Mouse (Mus musculus) liver, embryonic 11.5 days (tissue): ENCODE measurements at regions not wholly inside any gene's neighbourhood (a gene's known extent, or its start where the extent isn't known, plus 50 kb on each side); places are given as distances from the start of the nearest gene placed in this dataset.

Source experiments
- ATAC-seq: fragments of 200-750 bp; cut with Nextera tagmentation; replicated peaks from 2 replicates; pipeline ENCODE4 v1.8.0; 2017; ENCODE audit warnings: moderate number of reproducible peaks, mild to moderate bottlenecking, moderate TSS enrichment, moderate library complexity; ENCODE audit not compliant: low FRiP score
- DNase-seq: peaks from one replicate; pipeline ENCODE4 v3.0.0-alpha.2; 2017; ENCODE audit warnings: low spot score
- H3K27ac ChIP-seq: fragments of 300-500 bp; sonication (generic); 2 replicates; pipeline ENCODE4 v1.5.1; 2014; ENCODE audit warnings: mild to moderate bottlenecking, low read depth, low read length, control low read depth
- H3K27me3 ChIP-seq: fragments of 300-500 bp; sonication (generic); replicated peaks from 2 replicates; pipeline ENCODE4 v1.6.1; 2014; ENCODE audit warnings: low read length, mixed read lengths; ENCODE audit not compliant: control insufficient read depth, insufficient read depth
- H3K36me3 ChIP-seq: fragments of 300-500 bp; sonication (generic); 2 replicates; pipeline ENCODE4 v1.6.1; 2014; ENCODE audit warnings: mild to moderate bottlenecking, low read length, moderate library complexity, mixed read lengths; ENCODE audit not compliant: control insufficient read depth, insufficient read depth
- H3K4me1 ChIP-seq: fragments of 300-500 bp; sonication (generic); replicated peaks from 2 replicates; pipeline ENCODE4 v1.6.1; 2014; ENCODE audit warnings: low read length, mixed read lengths; ENCODE audit not compliant: control insufficient read depth, insufficient read depth
- H3K4me2 ChIP-seq: fragments of 300-500 bp; sonication (generic); 2 replicates; pipeline ENCODE4 v1.6.1; 2014; ENCODE audit warnings: mild to moderate bottlenecking, control low read depth, moderate library complexity
- H3K4me3 ChIP-seq: fragments of 300-500 bp; sonication (generic); 2 replicates; pipeline ENCODE4 v1.5.1; 2014; ENCODE audit warnings: low read depth, low read length, control low read depth
- H3K9ac ChIP-seq: fragments of 300-500 bp; sonication (generic); 2 replicates; pipeline ENCODE4 v1.6.1; 2014; ENCODE audit warnings: low read depth, low read length, control low read depth
- H3K9me3 ChIP-seq: fragments of 300-500 bp; sonication (generic); 2 replicates; pipeline ENCODE4 v1.6.1; 2016; ENCODE audit warnings: low read length, inconsistent platforms, mixed read lengths; ENCODE audit not compliant: control insufficient read depth
- WGBS: fragments of 180-500 bp; shearing (Covaris S2); extraction: QIAGEN DNeasy Blood & Tissue Kit; methylation state at CpG from one replicate; pipeline ENCODE4 v1.1.7; 2014; 5-methylcytosine and 5-hydroxymethylcytosine counted together

DNA sequence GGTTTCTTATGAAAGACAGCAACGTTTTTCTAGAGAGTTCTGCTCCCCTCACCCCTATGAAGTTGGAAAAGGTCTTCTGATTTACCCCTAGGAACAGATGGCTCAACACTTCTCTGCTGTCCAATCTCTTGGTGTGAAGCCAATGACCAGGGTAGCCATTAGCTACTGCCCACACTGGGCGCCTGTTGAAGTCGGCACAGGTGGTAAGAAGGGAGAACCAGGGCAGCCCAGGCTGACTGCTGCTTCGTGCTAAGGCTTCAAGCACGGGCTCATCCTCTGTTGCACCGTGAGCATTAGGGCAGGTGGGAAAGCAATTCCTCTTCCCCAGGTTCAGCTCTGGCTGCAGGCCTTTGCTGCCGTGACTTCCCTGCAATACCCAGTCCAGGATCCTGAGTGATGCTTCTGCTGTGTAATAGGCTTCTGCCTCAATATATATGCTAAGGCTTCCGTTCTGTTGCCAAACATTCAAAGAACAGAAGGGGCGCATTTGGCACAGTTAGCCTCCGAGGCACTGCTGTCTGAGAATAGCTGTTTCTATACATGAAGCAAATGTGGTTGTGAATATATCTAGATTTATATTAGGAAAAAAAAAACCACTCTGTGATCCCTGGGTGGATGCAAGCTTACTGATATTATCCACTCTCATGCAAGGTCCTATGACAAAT is 76.4 kb upstream of the Atp5g3 start:
- no peaks in the 10 kb centered on the region for H3K9me3 ChIP-seq
- DNase-seq (no peak), ATAC-seq (no peak)
- WGBS, result 84% methylated on average over 10 of the region's 10 CpGs
- no peaks in the 10 kb centered on the region for H3K4me1 ChIP-seq
- H3K36me3 ChIP-seq, result no peaks in the 10 kb centered on the region
- no peak overlapping the region for H3K4me3 ChIP-seq
- H3K9ac ChIP-seq, result no peak overlapping the region
- H3K27me3 ChIP-seq, result no peaks in the 10 kb centered on the region
- H3K4me2 ChIP-seq, result no peak overlapping the region
- no peak overlapping the region for H3K27ac ChIP-seq

DNA sequence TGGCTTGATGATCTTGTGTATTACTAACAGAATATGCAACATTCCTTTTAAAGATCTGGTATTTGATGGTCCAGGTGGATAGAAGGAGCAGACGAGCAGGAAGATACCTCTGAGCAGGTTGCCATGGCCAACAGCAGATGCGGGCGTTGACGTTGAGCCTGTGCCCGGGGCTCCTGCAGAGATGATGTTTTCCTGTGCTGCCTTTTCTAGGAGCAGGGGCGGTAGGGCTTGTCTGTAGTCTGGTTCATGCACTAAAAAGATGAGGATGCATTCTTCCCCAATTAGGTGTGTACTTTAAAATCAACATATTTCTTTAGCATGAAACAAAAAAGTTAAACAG is 74.8 kb upstream of the Atp5g3 start:
- Histone ChIP-seq H3K36me3 (no peaks in the 10 kb centered on the region), H3K4me1 (no peaks in the 10 kb centered on the region), H3K9ac (no peak overlapping the region), H3K9me3 (no peaks in the 10 kb centered on the region), H3K27ac (no peak overlapping the region), H3K4me3 (no peak overlapping the region), H3K27me3 (no peaks in the 10 kb centered on the region), H3K4me2 (no peak overlapping the region)
- ATAC-seq (no peak), DNase-seq (no peak)
- WGBS, result 71% methylated on average over 6 of the region's 6 CpGs

DNA sequence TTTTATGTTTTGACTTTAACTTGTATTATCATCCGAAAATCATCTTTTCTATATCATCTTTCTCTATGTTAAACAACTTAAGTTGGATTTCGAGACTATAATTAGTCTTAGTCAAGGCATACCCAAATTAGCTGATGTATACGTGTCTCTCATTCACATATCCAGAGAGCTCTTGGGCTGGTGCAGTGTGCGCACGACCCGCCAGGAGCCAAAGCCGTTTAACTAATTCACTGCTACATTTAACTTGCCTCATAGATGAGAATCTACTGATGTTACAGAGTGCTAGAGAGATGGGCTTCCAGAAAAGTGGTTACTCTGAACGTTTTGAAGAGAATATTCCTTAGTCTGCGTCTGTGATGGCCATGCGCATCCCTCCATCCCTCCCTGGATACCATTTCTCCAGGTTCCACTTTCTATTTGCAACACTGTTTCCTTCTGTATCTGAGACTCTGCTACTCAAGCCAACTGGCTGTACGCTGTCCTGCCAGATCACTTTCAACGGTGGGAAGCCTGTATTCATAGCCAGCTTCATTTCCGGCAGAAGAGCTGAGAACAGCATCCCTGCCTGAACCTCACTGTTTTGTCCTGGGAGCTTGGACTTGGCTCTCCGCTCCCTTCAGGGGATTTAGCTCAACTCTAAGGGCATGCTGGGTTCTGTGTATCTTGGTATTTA is 74.2 kb upstream of the Atp5g3 start:
- H3K4me2 ChIP-seq, result no peak overlapping the region
- no peak overlapping the region for H3K27ac ChIP-seq
- no peaks in the 10 kb centered on the region for H3K4me1 ChIP-seq
- no peaks in the 10 kb centered on the region for H3K9me3 ChIP-seq
- DNase-seq (no peak), ATAC-seq (no peak)
- H3K4me3 ChIP-seq, result no peak overlapping the region
- 81% methylated on average over 14 of the region's 14 CpGs for WGBS
- H3K27me3 ChIP-seq, result no peaks in the 10 kb centered on the region
- no peaks in the 10 kb centered on the region for H3K36me3 ChIP-seq
- no peak overlapping the region for H3K9ac ChIP-seq

DNA sequence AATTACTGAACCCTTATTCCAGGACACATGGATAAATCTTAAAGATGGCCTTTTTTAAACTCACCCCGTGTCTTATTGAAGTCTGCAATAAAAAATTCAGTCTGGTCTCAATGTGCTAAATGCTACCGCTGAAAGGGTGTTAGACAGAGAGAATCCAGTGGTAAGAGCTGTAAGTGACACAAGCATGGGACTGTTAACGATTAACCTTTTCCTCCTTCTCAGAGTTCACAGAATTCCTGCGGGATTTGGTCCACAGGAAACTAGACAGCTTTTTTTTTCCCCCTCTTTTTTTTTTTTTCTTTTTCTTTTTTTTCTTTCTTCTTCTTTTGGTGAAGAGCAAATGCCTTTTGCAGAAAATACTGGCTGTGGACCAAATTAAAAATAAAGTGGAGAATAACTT is 72.0 kb upstream of the Atp5g3 start:
- no peak overlapping the region for H3K9ac ChIP-seq
- no peaks in the 10 kb centered on the region for H3K9me3 ChIP-seq
- no peak for DNase-seq
- 53% methylated on average over 4 of the region's 4 CpGs for WGBS
- no peak overlapping the region for H3K4me3 ChIP-seq
- ATAC-seq, result no peak
- no peaks in the 10 kb centered on the region for H3K4me1 ChIP-seq
- no peaks in the 10 kb centered on the region for H3K27me3 ChIP-seq
- H3K36me3 ChIP-seq, result no peaks in the 10 kb centered on the region
- H3K4me2 ChIP-seq, result no peak overlapping the region
- no peak overlapping the region for H3K27ac ChIP-seq

DNA sequence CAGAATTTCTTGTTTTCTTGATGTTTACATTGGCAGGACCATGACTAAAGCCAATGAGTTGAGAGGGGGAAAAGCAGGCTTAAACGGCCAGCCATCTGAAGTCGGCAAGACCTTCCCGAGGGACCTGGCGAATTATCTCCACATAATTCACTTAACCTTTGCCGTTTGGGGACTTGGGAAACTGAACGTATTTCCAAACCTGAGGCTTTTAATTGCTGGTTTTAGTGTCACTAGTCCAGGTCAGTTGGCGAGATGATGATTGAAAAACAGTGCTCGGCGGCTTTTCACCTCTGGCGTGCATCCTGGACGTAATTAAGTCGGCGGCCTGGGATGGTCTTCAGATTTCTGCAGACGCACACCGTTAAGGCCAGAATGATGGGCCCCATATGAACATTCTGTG is 66.9 kb upstream of the Atp5g3 start:
- Histone ChIP-seq H3K4me3 (no peak overlapping the region), H3K36me3 (no peaks in the 10 kb centered on the region), H3K9ac (no peak overlapping the region), H3K4me1 (no peaks in the 10 kb centered on the region), H3K27ac (no peak overlapping the region), H3K27me3 (no peaks in the 10 kb centered on the region), H3K9me3 (no peaks in the 10 kb centered on the region), H3K4me2 (no peak overlapping the region)
- 84% methylated on average over 15 of the region's 15 CpGs for WGBS
- DNase-seq, result no peak
- ATAC-seq, result no peak

DNA sequence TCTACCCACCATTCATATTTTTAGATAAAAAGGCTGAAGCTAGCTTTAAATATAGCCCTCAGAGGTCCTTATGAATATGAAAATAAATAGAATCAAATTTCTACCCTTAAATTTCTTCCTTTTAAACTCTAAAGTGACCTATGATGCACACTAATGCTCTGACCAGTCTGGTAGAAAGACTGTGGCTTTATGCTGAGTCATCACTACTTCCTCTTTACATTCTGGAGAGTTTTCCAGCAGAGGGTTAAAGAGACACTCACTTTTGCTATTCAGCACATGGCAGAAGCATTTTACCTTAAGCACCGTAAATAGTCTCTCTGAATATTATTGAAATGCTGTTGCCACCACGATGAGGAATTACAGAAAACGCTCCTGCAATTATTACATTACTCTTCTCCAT is 62.6 kb upstream of the Atp5g3 start:
- WGBS, result 64% methylated on average over 3 of the region's 3 CpGs
- Histone ChIP-seq H3K4me1 (no peaks in the 10 kb centered on the region), H3K9ac (no peak overlapping the region), H3K27ac (no peak overlapping the region), H3K4me2 (no peak overlapping the region), H3K27me3 (no peaks in the 10 kb centered on the region), H3K9me3 (no peaks in the 10 kb centered on the region), H3K4me3 (no peak overlapping the region), H3K36me3 (no peaks in the 10 kb centered on the region)
- ATAC-seq (no peak), DNase-seq (no peak)

DNA sequence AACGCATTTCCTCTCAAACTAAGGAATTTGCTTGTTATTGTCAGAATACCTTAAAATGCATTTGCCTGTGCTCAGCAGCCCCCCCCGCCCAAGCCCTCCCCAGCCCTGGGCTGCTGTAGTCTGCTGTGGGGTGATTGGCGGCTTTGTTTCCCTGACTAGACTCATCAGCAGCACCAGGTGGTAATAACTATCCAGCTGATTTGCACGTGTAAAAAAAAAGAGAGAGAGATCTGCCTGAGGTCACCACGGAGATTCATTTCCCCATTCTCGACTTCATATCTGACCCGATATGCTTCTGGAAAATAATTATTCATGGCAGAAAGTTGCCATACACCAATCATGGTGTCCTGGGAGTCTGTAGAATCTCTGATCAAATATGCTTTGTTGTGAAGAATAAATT is 56.5 kb upstream of the Atp5g3 start:
- Histone ChIP-seq H3K27ac (no peak overlapping the region), H3K4me1 (no peaks in the 10 kb centered on the region), H3K4me3 (no peak overlapping the region), H3K9me3 (no peaks in the 10 kb centered on the region), H3K9ac (no peak overlapping the region), H3K27me3 (0 out of 2 replicates have a peak, but pooled peaks cover 4% of the 10 kb centered on the region), H3K36me3 (no peaks in the 10 kb centered on the region), H3K4me2 (no peak overlapping the region)
- DNase-seq (no peak), ATAC-seq (no peak)
- WGBS, result 67% methylated on average over 7 of the region's 7 CpGs

DNA sequence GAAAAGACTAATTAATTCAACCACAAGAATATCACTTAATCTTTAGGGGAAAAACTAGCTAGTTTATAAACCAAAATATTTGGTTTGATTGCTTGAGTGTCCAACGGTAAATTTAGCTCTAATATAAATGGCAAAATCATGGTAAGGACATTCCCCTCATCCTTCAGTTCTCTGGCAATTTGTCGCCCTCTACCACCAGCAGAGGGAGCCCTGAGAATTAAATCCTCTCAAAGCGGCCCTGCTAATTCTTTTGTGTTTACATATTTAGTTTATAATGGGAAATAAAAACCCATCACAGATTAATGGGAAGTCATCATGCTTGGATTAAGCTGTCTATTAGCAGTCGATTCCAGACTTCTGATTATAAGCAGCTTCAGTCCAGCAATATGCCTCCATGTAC is 54.5 kb upstream of the Atp5g3 start:
- H3K9me3 ChIP-seq, result no peaks in the 10 kb centered on the region
- DNase-seq (no peak), ATAC-seq (no peak)
- H3K9ac ChIP-seq, result no peak overlapping the region
- no peak overlapping the region for H3K4me2 ChIP-seq
- no peaks in the 10 kb centered on the region for H3K4me1 ChIP-seq
- no peak overlapping the region for H3K27ac ChIP-seq
- 13% methylated on average over 4 of the region's 4 CpGs for WGBS
- no peak overlapping the region for H3K4me3 ChIP-seq
- 0 out of 2 replicates have a peak, but pooled peaks cover 4% of the 10 kb centered on the region for H3K27me3 ChIP-seq
- H3K36me3 ChIP-seq, result no peaks in the 10 kb centered on the region
